Mouse (Mus musculus): ENCODE data around the gene Pnkp. TPM values are rescaled to one million over a fixed set of nuclear protein-coding genes. Genes with fewer than 3 reads are reported as not detected.
A peak's percentile ranks its signal among the peaks of the same experiment; 100 is the strongest.

The Pnkp gene
- polyA plus RNA-seq, 1 experiment from 2014 or later = 33.6 TPM

- Histone ChIP-seq H3K9me3 (replicated peaks) (no peaks in the 10 kb centered on the region), H3K36me3 (peaks cover 95% of the 10 kb centered on the region), H3K27me3 (no peaks in the 10 kb centered on the region), H3K27ac (no peak overlapping the region), H3K4me1 (peaks cover 23% of the 10 kb centered on the region; the same call in 1 of the 2 replicates), H3K4me2 (no peak overlapping the region), H3K4me3 (replicated peaks) (no peak overlapping the region), H3K9ac (no peak overlapping the region)
- WGBS = 90% methylated on average over 5 of the region's 5 CpGs
- ATAC-seq (replicated peaks; ENCODE audit: low FRiP score) = no peak
Measured at GRCm38 (mm10) chr7:44884637-44885036, 27.7 kb downstream of the Pnkp start.

DNA sequence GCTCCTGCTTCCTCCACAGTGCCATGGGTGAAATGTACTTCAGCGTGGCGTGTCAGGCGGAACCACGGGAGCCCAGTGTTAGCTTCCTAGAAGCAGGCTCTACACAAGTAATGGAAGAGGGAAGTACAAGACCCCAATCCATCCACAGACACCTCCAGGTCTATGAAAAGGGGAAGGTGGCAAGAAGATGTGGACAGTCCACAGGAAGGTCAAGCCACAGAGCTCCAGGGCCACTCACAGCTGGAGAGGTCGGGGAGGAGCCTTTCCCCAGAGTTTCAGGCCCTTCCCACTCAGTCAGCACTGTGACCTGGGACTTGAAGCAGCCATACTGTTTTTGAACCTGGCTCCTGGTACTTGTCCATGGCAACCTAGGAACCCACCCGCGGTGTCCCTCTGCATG lies 30.0 kb downstream of the Pnkp start:
- Histone ChIP-seq H3K27ac (0 out of 2 replicates have a peak overlapping the region, but pooled peaks have one; percentile 9), H3K9me3 (replicated peaks) (no peaks in the 10 kb centered on the region), H3K4me1 (peaks cover 39% of the 10 kb centered on the region), H3K9ac (no peak overlapping the region), H3K4me2 (no peak overlapping the region), H3K36me3 (peaks cover 81% of the 10 kb centered on the region), H3K4me3 (replicated peaks) (no peak overlapping the region), H3K27me3 (no peaks in the 10 kb centered on the region)
- no peak for ATAC-seq (replicated peaks; ENCODE audit: low FRiP score)
- WGBS = 80% methylated on average over 7 of the region's 7 CpGs

DNA sequence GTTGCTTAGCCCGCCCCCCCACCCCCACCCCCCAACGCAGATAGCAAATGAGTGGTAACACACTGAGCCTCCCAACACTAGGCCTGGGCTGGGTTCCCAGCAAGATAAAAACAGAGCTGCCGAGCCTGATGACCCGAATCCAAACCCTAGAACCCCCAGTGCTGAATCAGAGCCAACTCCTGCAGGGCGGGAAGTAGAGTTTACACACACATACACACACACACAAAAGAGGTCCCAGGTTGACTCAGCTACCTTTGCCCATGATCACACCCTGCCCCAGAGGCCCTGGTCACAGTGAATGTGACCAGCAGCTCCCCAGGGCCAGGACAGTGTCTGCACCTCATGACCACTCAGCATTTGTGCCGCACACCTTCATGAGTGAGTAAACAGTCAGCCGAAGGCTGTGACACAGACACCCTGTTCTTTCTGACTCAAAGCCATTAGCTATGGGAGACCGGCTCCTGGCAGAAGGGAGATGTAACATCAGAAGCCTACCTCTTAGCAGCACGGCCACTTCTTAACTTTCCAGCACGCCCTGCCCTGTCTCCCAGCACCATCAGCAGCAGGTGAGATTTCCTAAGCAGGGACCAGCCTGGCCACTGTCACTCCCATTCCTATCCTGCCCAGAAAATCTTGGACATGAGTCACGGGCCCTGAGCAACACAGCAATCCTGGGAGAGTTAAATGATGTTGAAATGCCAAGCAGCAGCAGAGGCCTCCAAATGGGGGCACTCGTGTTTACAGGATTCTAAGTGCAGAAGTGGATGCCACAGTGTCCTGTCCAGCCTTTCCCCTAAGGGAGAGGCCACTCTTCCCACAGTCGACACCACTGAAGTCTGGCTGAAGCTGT lies 31.5 kb downstream of the Pnkp start:
- Histone ChIP-seq H3K4me2 (no peak overlapping the region), H3K27me3 (no peaks in the 10 kb centered on the region), H3K9me3 (replicated peaks) (no peaks in the 10 kb centered on the region), H3K4me1 (peaks cover 44% of the 10 kb centered on the region), H3K9ac (0 out of 2 replicates have a peak overlapping the region, but pooled peaks have one; percentile 1), H3K36me3 (peaks cover 66% of the 10 kb centered on the region), H3K4me3 (replicated peaks) (no peak overlapping the region), H3K27ac (no peak overlapping the region)
- WGBS = 81% methylated on average over 13 of the region's 13 CpGs
- no peak for ATAC-seq (replicated peaks; ENCODE audit: low FRiP score)

DNA sequence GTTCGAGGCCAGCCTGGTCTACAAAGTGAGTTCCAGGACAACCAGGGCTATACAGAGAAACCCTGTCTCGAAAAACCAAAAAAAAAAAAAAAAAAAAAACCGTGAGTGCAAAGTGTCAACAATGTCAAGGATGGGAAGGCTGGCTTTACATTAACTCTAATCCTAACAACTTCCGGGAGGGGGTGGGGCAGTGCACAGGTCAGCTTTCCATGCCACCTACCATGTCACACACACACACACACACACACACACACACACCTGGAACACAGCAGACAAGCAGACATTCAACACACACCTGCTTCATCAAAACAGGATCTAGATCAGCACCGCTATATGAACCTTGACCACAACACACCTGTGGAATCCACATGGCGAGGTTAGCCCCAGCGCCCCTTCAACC lies 33.2 kb downstream of the Pnkp start:
- 0 out of 2 replicates have a peak overlapping the region, but pooled peaks have one; percentile 9 for H3K27ac ChIP-seq
- H3K4me1 ChIP-seq = peaks cover 50% of the 10 kb centered on the region
- H3K4me2 ChIP-seq = peak overlapping the region; percentile 86
- H3K9ac ChIP-seq = peak overlapping the region; percentile 93; the same call in 1 of the 2 replicates
- H3K36me3 ChIP-seq = peaks cover 50% of the 10 kb centered on the region
- ATAC-seq (replicated peaks; ENCODE audit: low FRiP score) = no peak
- H3K4me3 ChIP-seq (replicated peaks) = 0 out of 2 replicates have a peak overlapping the region, but pooled peaks have one; percentile 87
- H3K27me3 ChIP-seq = no peaks in the 10 kb centered on the region
- 84% methylated on average over 6 of the region's 7 CpGs for WGBS
- H3K9me3 ChIP-seq (replicated peaks) = no peaks in the 10 kb centered on the region

- Histone ChIP-seq H3K9ac (peak overlapping the region; percentile 93; the same call in 1 of the 2 replicates), H3K27ac (0 out of 2 replicates have a peak overlapping the region, but pooled peaks have one; percentile 9), H3K4me3 (replicated peaks) (peak overlapping the region; percentile 87), H3K27me3 (no peaks in the 10 kb centered on the region), H3K9me3 (replicated peaks) (no peaks in the 10 kb centered on the region), H3K36me3 (peaks cover 44% of the 10 kb centered on the region), H3K4me1 (peaks cover 54% of the 10 kb centered on the region), H3K4me2 (peak overlapping the region; percentile 86)
- 88% methylated on average over 4 of the region's 4 CpGs for WGBS
- no peak for ATAC-seq (replicated peaks; ENCODE audit: low FRiP score)
Measured at GRCm38 (mm10) chr7:44890737-44891136, 33.8 kb downstream of the Pnkp start.

- no peak for ATAC-seq (replicated peaks; ENCODE audit: low FRiP score)
- peak overlapping the region; percentile 93 for H3K9ac ChIP-seq
- H3K36me3 ChIP-seq = peaks cover 35% of the 10 kb centered on the region
- H3K27me3 ChIP-seq = no peaks in the 10 kb centered on the region
- peak overlapping the region; percentile 99 for H3K27ac ChIP-seq
- WGBS = 15% methylated on average over 6 of the region's 6 CpGs
- no peaks in the 10 kb centered on the region for H3K9me3 ChIP-seq (replicated peaks)
- H3K4me2 ChIP-seq = peak overlapping the region; percentile 86
- H3K4me1 ChIP-seq = peaks cover 49% of the 10 kb centered on the region
- H3K4me3 ChIP-seq (replicated peaks) = peak overlapping the region; percentile 87
Measured at GRCm38 (mm10) chr7:44891611-44892010, 34.7 kb downstream of the Pnkp start.

- Histone ChIP-seq H3K4me1 (peaks cover 51% of the 10 kb centered on the region), H3K9me3 (replicated peaks) (no peaks in the 10 kb centered on the region), H3K27me3 (no peaks in the 10 kb centered on the region), H3K27ac (peak within 1 kb of the TSS; percentile 99), H3K36me3 (peaks cover 29% of the 10 kb centered on the region), H3K4me2 (peak within 1 kb of the TSS; percentile 86), H3K9ac (peak within 1 kb of the TSS; percentile 93), H3K4me3 (replicated peaks) (peak within 1 kb of the TSS; percentile 87)
- peak; percentile 77 for ATAC-seq (replicated peaks; ENCODE audit: low FRiP score)
- under 1% methylated on average over 56 of the region's 56 CpGs for WGBS
Measured at GRCm38 (mm10) chr7:44892276-44892921, 35.5 kb downstream of the Pnkp start, which contains the start of gene Med25. TSS of gene Med25 (minus strand) at chr7:44892712.

- Histone ChIP-seq H3K4me3 (replicated peaks) (peak overlapping the region; percentile 87), H3K4me1 (peaks cover 55% of the 10 kb centered on the region)
Measured at GRCm38 (mm10) chr7:44893197-44893596, 36.3 kb downstream of the Pnkp start.

GRCm38 (mm10) chr7:44894175-44894574 lies 37.2 kb downstream of the Pnkp start:
- H3K4me3 ChIP-seq (replicated peaks) = no peak overlapping the region
- no peaks in the 10 kb centered on the region for H3K27me3 ChIP-seq
- H3K9me3 ChIP-seq (replicated peaks) = no peaks in the 10 kb centered on the region
- no peak overlapping the region for H3K9ac ChIP-seq
- peaks cover 21% of the 10 kb centered on the region for H3K36me3 ChIP-seq
- no peak overlapping the region for H3K27ac ChIP-seq
- WGBS = 86% methylated on average over 3 of the region's 3 CpGs
- ATAC-seq (replicated peaks; ENCODE audit: low FRiP score) = no peak
- peaks cover 59% of the 10 kb centered on the region for H3K4me1 ChIP-seq
- H3K4me2 ChIP-seq = no peak overlapping the region

More at GRCm38 (mm10) chr7:44893197-44893596, 36.3 kb downstream of the Pnkp start:
- Histone ChIP-seq H3K9me3 (replicated peaks) (no peaks in the 10 kb centered on the region), H3K27ac (peak overlapping the region; percentile 91), H3K9ac (no peak overlapping the region), H3K36me3 (peaks cover 27% of the 10 kb centered on the region), H3K4me2 (peak overlapping the region; percentile 86), H3K27me3 (no peaks in the 10 kb centered on the region)
- ATAC-seq (replicated peaks; ENCODE audit: low FRiP score) = no peak
- 29% methylated on average over 8 of the region's 8 CpGs for WGBS

DNA sequence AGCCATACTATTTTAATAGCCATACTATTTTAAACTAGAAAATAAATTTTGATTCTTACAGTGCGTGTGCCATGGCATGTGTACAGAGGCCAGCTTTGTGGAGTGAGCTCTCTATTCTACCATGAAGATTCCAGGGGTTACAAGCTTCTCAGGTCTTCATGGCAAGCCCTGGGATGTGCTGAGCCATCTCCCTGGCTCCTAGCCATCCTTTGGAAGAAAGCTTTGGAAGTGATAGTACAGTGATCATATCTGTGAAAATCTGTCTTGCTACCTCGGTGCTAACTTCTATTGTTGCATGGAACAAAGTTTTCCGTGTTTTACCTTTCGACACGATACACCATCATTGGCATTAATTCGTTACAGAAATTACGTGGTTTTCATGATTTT lies 38.3 kb downstream of the Pnkp start:
- H3K9ac ChIP-seq = no peak overlapping the region
- WGBS = 68% methylated on average over 7 of the region's 7 CpGs
- peak overlapping the region; percentile 92; the same call in 1 of the 2 replicates for H3K27ac ChIP-seq
- no peaks in the 10 kb centered on the region for H3K9me3 ChIP-seq (replicated peaks)
- no peak for ATAC-seq (replicated peaks; ENCODE audit: low FRiP score)
- H3K4me1 ChIP-seq = peaks cover 61% of the 10 kb centered on the region
- peak overlapping the region; percentile 77 for H3K4me2 ChIP-seq
- no peaks in the 10 kb centered on the region for H3K27me3 ChIP-seq
- H3K4me3 ChIP-seq (replicated peaks) = peak overlapping the region; percentile 75
- peaks cover 25% of the 10 kb centered on the region for H3K36me3 ChIP-seq

DNA sequence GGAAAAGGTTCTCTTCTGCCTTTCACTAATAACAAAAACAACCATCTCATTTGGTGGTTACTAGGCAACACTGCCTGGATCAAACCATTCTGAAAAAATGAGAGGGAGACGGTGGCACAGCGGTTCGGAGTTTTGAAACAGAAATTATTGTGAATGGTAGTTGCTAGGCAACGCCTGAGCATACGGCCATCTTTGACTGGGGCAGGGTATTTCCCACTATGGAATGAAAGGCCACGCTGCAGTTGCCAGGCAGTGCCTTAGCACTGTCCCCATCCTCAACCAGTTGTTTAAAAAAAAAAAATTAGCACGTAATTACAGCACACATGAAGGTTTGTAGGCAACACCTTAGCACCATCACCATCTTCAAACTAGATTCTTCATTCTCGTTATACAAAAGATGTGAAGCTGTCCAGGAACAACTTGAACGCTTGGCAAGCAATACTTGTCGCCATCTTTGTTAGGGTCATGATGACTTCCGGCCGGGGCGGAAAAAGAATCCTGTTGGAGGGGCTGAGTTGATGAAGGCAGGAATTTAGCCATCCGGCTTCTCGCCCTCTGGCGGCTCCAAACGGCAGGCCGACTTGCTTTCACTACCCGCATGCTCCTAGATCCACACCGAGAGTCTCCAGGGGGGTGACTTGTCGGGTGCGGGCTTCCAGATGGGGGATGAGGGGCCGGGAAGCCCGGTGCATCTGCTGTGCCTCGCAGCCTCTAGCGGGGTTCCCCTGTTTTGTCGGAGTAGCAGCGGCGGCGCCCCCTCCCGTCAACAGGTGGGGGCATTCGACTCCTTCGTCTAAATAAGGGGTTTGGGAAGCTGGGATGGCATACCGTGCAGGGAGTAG lies 38.9 kb downstream of the Pnkp start, which contains the start of gene Fuz:
Gene Fuz (plus strand): TSS at position 487 of the 842 bp plus-strand sequence.
- H3K4me3 ChIP-seq (replicated peaks) = peak within 1 kb of the TSS; percentile 75
- peaks cover 27% of the 10 kb centered on the region for H3K36me3 ChIP-seq
- H3K4me1 ChIP-seq = peaks cover 61% of the 10 kb centered on the region
- H3K9ac ChIP-seq = peak within 1 kb of the TSS; percentile 76
- peak within 1 kb of the TSS; percentile 77 for H3K4me2 ChIP-seq
- ATAC-seq (replicated peaks; ENCODE audit: low FRiP score) = peak; percentile 30
- WGBS = 1% methylated on average over 34 of the region's 34 CpGs
- H3K27me3 ChIP-seq = no peaks in the 10 kb centered on the region
- H3K9me3 ChIP-seq (replicated peaks) = no peaks in the 10 kb centered on the region
- peak within 1 kb of the TSS; percentile 92 for H3K27ac ChIP-seq

Measured in kidney, embryonic 15.5 days (tissue).